Mouse (Mus musculus): Measurements from ENCODE around the gene Inka2.
"Not testable (repeated sequence)": the region's sequence is repeated elsewhere in the genome, so short reads cannot be mapped to it uniquely, and the experiment has no call there.

Gene Inka2

DNA sequence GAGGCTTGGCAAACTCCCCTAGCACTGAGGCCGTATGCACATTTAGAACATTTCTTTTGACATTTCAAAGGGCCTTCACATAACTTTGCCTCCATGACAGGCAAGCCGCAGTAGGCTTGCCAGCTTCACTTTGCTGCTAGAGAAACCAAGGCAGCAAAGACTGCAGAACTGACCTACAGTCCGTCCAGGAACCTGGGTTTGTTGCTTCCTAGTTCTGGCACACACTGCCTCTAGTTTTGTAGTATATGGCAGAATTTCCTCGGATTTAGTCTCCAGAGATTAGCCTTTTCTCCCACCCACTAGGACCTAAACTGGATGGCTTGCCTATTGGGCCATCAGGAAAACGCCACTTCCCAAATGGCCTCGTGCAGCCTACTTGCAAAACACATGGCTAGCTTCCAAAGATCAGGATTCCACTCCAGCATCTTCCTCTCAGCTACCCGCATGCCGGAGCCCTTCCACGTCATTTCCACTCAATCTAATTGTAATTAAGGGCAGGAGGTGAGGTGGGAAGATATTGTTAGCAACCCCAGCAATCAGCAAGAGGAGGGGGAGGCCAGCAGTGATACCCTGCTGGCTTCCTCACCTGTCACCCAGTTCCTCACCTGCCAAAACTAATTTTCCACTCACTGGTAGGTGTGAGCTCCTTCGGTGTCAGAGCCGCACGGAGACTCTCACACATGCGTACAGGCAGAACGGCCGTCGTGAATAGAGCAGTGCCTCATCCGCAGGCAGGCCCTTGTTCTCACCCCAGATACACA lies 7.8 kb upstream of the Inka2 start:
- no peak for DNase-seq (ENCODE audit: extremely low spot score, low spot score)

DNA sequence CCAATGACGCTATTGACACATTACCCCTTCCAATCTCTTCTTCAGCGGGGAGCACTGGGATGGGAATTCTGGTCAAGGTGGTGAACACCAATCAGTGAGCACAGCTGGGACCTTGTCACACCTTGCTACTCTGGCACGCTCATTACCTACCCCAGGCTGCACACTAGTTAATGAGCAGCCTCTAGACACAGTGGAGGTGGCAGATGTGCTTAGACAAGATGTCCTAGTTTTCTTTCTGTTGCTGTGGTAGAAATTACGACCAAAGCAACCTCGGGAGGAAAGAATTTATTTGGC lies 7.3 kb upstream of the Inka2 start:
- DNase-seq (ENCODE audit: extremely low spot score, low spot score): no peak

DNA sequence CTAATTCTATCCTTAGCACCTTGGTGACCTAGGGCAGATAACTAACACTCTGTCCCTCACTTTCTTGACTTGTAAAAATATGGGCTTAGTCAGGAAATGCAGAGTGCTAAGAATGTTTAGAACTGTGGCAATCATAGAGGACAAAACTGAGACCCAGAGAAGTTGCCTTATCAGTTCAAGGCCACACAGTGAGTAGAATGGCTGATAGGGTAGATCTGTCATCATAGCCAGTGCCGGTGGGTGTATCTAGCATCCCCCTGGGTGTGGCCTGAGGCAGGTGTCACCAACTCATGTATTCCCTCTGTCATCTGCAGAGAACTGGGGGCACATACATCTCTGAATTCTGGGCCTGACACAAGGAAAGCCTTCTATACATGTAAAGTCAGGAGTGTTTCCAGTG lies 6.1 kb upstream of the Inka2 start:
- DNase-seq (ENCODE audit: extremely low spot score, low spot score): no peak

DNA sequence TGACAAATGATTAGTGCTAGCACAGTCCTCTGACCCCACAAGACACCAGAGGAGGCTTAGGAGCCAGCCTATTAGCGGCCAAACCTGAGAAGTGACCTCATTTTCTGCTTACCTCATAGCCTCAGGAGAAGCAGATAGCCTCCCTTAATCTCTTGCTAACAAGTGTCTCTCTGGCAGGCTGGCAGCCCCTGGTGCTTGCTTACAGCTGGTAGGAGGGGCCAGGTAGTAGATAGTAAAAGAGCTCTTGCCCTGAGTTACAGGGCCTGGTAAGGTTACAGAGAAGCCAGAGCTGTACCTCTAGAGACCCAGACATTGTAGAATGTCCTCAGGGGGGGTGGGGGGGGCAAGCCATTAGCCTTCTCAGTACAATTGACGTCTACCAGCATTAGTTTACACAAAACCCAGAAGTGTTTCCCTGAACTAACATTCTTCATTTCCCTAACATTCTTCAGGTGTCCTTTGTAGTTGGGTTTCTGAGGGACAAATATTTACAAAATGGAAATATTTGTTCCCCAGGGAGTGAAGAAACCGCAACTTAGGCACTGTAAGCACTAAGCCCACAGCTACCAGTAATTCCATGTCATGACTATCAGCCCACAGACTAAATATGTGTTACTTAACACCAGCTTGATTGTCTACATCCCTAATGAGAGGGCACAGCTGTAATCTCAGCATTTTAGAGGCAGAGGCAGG lies 5.0 kb upstream of the Inka2 start:
- DNase-seq (ENCODE audit: extremely low spot score, low spot score): no peak

DNA sequence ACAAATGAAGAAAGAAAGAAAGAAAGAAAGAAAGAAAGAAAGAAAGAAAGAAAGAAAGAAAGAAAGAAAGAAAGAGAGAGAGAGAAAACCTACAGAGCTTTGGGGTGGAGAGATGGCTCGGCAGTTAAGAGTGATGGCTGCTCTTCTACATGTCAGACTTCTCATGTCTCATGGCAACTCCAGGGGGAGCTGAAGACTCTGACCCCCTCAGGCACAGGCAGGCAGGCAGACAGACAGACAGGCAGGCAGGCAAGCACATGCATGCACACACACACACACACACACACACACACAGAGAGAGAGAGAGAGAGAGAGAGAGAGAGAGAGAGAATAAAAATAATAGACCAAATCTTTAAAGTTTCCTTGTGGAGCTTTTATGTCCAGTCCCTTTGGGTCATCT lies 3.6 kb upstream of the Inka2 start:
- DNase-seq (ENCODE audit: extremely low spot score, low spot score): not testable (repeated sequence)

DNA sequence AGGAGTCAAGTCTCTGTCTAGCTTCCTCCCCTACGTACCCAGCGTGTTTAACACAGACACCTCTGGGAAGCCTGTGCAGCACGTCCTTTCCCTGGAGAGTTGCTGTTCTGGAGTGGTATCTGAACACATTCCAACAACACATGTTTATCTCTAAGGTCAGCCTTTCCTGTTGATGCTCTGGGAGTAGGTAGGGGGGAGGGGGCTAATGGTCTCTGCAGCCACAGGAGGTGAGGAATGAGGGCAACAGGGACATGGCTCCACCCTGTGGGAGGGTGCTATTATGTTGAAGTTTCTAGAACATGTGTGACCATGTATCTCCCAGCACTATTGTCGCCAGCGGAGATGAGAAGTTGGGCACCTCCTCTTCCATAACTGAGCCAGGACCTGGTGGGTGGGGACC lies 3.0 kb upstream of the Inka2 start:
- DNase-seq (ENCODE audit: extremely low spot score, low spot score): no peak

DNA sequence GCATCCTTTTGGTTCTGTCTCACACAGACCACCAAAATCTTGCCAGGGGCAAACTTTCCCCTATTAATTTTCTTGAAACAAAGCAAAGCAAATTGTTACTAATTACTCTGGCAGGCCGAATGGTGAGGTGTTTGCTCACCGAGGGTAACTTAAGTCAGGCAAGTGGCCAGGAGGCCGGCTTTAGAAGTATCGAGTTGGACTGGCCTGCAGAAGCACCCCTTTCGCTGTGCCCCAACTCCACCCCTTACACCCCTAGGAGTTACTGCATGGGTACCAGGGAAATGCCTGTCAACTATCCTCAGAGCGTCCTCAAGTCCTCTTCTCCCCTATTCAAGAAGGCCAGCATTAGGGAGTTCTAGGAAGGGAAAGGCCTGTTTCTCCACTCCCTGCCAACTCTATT lies 828 bp upstream of the Inka2 start:
- no peak for DNase-seq (ENCODE audit: extremely low spot score, low spot score)

DNA sequence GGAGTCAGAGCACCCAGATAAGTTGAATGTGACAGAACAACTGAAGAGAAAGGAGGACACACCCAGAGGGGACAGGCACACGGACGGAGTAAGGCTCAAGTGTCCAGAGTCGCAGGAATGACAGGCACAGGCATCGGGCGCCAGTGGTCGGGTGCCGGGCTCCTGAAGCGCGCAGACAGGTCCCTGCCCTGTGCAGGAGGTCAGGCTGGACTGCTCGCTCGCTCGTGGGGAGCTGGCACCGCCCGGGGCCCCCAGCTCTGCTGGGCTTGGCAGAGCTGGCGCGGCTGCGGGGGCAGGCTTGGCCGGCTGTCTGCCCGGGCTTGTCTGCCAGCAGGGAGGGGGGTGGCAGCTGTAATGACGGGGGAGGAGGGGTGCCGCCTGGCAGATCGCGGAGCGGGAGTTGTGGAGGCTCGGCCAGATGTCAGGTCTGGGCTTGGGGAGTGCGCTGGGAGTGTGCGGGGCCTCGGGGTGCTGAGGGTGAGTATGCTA lies 706 bp downstream of the Inka2 start:
- DNase-seq (ENCODE audit: extremely low spot score, low spot score): peak; percentile 61

DNA sequence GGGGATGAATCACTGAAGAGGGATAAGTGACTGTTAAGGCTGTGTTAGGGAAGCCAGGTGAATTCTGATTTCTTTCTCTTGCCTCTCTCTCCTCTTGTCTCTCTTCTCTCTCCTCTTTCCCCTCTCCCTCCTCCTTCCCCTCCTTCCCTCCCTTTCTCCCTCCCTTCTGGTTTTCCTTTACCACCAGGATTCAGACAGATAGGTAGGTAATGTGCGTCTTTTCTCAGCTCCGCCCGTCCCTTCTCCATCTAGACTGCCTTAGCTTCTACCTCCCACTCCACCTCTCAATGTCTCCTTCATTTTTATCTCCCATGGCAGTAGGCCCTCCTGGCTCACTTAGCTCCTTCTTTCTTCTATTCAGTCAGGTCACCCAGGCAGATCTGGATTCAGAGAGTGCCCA lies 1.2 kb downstream of the Inka2 start:
- DNase-seq (ENCODE audit: extremely low spot score, low spot score): no peak

DNA sequence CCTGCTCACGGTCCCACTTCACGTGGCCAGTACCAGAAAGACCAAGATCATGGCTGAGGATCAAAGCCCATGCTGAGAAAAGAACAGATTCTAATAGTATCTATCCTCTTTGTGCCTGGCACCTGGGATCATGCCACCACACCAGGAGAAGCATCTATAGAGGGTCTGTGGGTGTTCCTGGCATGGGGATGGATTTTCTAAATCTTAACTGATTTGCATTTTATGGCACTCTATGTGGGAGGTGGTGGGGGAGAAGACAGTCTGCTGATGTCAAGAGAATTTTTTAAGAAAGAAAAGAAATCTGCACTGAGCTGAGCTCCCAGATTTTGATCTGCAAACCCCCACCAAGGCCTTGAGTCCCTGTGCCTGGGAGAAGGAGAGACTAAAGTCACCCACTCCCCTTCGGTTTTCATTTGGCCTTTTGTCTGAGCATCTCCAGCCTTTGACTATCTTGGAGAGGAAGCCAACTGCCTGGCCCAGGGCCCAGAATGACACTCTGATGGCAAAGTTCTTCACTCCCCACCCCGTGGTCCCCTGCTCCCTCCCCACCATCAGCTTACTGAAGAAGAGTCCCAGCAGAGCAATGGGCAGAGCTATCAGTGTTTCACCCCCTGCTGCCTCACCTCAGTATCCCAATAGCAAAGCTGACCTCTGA lies 2.1 kb downstream of the Inka2 start:
- DNase-seq (ENCODE audit: extremely low spot score, low spot score): peak; percentile 11

DNA sequence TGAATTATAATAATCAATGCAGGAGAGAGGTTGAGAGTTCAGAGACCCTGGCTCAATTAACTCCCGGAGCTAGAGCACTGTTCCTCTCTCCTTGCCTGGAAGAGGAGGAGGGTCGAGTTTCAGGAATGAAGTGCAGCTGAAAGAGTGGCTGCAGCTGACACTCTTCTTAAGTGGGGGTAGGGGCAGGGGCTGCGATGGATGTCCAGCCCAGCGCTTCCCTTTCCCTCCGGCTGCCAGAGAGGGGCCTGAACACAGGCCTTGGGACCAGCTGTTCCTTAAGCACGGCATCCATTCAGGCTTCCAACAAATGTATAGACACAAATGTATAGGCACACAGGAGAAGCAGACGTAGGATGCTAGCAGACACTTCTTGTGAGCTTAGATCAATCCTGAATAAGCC lies 3.2 kb downstream of the Inka2 start:
- DNase-seq (ENCODE audit: extremely low spot score, low spot score): peak; percentile 21

DNA sequence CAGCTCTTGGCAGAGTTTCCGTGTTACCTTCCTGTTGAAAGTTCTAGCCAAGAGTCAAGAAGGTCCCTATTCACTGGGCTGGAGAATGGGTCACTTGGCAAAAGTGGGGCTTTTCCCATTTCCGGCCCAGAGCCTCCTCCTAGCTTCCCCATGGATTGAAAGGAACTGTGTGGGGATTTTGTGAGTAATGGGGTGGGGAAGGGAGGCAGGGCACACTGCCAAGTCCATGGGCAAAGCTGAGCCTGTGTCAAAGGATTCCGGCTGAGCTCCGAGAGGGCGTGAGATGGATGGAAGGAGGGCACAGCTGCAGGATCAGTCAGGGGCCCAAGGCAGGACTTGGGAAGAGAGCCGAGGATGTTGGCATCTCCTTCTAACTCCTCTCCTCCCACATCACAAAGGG lies 5.8 kb downstream of the Inka2 start:
- no peak for DNase-seq (ENCODE audit: extremely low spot score, low spot score)

DNA sequence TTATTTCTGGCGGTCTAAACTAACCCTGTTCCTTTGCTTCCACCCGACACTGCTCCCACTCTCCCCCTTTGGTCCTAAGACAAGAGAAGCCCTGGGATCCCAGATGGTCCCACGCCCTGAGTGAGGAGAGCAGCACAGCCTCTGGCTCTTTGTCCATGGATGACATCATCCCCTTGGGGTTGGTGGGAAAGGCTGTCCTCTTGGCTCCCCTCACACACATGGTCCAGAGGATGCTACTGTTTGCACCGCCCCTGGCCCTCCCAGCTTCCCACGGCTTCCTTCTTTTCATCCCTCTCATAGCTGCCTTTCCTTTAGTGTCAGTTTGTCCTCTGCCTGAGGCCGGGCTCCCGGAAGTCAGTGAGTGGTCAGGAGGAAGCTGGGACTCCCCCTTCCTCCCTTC lies 7.3 kb downstream of the Inka2 start:
- no peak for DNase-seq (ENCODE audit: extremely low spot score, low spot score)

DNA sequence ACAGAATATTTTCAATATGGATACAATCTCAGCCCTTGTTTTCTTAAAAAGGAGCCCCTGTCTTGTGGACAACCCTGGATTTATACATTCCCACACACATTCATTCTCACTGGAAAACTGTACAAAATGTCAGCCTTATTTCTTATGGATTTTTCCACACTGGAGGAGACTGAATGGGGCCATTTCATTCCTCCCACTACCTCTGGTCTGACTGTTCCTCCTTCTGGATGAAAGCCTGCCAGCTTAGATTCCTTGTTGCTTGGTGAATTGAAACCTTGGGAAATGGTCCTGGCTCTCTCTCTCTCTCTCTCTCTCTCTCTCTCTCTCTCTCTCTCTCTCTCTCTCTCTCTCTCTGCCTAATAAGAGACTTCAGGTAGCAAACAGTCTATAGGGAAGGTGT lies 8.4 kb downstream of the Inka2 start:
- no peak for DNase-seq (ENCODE audit: extremely low spot score, low spot score)

DNA sequence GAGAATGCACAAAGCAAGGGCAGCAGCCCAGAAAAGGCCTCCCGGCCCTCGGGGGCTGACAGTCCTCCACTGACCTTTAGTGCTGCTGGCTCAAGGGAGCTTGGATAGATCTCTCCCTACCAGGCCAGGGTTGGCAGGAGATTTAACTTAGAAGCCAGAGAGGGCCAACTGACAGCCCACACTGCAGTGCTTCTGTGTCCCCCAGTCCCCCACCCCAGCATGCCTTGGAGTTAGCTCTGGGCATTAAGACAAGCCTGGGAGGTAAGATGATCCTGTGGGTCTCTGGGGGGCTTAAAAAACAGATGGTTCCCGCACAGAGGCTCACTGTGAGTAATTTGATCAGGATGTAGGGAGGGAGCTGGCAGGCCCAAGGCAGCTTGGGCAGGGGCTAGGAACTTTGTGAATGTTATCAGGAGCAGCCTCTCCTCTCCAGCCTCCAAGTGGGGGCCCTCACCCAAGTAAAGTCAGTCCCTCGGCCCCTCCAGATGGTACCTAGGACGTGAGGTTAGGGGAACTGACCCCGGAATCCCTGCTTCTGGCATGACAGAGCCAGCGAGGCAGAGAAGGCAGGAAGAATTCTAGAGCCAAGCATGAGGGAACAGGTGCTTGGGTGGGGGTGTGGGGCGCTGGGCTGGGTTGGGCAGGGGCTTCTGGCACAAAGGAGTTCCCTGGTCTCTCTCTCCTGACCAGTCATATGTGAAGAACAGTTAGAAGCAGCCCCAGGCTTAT lies 9.9 kb downstream of the Inka2 start:
- peak; percentile 45 for DNase-seq (ENCODE audit: extremely low spot score, low spot score)

DNA sequence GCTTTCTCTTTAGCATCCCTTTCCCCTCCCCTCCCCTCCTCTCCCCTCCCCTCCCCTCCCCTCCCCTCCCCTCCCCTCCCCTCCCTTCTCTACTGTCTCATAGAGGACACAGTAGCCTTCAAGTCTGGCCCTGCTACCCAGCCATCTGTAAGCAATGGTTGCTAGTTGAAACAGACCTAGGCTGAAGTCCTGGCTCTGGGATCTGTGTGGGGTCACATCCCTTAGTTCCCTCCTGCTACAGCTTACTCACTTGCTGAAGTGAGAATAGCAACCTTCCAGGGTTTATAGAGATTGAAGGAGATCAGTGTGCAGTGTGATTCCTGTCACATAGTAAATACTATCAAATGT lies 10.4 kb downstream of the Inka2 start:
- no peak for DNase-seq (ENCODE audit: extremely low spot score, low spot score)

DNA sequence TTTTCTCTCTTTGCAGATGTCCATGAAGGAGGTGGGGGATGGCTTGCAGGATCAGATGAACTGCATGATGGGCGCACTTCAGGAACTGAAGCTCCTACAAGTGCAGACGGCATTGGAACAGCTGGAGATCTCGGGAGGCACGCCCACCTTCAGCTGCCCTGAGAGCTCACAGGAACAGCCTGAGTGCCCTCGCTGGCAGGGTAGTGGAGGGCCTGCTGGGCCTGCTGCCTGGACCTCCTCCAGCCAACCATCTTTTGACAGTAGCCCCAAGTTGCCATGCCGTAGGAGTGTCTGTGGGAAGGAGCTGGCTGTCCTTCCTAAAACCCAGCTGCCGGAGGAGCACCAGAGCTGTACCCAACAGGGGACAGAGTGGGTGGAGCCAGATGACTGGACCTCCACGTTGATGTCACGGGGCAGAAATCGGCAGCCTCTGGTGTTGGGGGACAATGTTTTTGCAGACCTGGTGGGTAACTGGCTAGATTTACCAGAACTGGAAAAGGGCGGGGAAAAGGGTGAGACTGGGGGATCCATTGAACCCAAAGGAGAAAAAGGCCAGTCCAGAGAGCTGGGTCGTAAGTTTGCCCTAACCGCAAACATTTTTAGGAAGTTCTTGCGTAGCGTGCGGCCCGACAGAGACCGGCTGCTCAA lies 12.1 kb downstream of the Inka2 start:
- DNase-seq (ENCODE audit: extremely low spot score, low spot score): no peak

DNA sequence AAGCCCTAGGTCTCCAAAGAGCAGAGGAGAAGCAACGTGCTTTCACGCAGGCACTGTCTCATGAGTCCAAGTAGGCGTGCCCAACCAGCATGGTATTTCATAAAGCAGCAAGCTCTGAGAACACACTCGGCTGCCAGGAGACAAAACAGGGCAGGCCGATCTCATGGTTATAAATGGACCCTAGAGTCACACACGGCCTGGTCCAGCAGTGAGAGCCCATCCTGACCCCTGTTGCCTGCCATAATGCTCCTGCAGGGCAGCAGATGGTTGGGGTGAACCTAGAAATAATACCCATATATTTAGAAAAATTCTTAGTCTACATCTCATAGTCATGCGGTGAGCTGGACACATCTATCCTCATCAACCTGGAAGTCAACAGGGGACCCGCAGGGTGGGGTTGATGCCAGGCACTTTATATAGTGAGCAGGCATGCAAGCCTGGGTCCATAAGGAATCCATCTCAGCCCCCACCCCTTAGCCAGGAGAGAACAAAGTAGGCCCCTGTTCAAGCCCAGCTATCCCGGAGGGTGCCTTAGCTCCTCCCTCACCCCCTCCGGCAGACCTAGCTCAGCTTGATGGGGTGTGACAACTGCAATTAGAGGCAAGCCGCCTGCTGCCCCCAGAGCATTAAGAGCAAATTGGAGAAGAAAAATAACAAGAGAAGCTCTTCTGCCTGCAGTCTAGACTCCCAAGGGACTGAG lies 13.6 kb downstream of the Inka2 start:
- no peak for DNase-seq (ENCODE audit: extremely low spot score, low spot score)

DNA sequence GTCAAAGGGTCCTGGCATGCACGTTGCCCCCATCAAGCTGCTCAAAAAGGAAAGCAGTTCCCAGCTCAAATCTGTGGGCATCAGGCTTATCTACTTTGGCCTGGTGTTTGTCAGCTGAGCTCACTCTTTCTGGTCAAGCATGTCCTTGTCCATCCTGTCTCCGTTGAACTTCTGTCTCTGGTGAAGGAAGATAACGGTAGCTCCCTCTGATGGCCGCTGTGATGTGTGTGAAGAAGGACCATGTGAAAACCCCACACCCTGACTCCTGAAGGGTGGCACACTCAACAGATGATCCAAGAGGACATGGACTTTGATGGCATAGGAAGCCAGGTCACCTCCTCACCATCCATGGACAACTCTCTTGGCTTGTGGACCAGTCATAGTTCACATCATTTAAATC lies 14.3 kb downstream of the Inka2 start:
- DNase-seq (ENCODE audit: extremely low spot score, low spot score): no peak

DNA sequence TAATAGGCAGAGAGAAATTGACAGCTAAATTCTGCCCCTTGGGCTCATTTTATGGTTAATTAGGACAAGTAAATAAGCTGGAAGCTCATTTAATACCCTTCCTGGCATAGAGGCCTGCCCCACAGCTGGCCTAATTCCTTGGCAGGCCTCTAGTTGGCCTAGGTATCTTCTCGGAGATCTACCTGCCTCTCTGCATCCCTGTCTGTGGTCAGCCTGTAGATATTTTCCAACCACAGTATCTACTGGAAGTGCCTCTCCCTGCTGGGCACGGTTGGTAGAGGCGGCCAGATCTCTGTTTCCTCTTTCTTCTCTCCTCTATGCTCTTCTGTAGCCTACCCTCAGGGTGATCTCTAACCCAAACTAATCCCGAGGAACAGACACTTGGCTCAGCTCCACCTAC lies 15.6 kb downstream of the Inka2 start:
- no peak for DNase-seq (ENCODE audit: extremely low spot score, low spot score)

DNA sequence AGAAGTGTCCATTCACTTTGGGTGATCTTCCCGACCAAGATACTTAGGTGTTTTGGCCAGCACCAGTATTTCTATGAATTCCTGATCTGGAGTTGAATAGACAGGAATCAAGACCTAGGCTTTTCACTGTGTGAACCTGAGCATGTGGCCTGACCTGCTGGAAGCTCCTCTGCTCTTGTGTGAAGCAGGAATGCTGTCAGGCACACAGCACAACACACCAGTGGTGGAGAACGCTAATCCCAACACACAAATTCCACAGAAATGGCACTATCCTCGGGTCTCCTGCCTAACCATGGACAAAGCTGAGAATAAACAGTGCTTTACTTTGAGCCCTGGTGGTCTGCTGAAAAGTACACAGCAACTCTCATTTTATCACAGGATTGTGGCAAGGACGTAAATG lies 16.1 kb downstream of the Inka2 start:
- DNase-seq (ENCODE audit: extremely low spot score, low spot score): no peak

Data from neural tube, embryonic 10.5 days (tissue).